Mouse (Mus musculus): ENCODE data around the gene Ap1s2.
A peak's percentile ranks its signal among the peaks of the same experiment; 100 is the strongest.

The Ap1s2 gene

GRCm38 (mm10) chrX:163908337-163909250 lies at the start of gene Ap1s2:
Gene Ap1s2 (plus strand): TSS chrX:163909017.
- peak; percentile 86 for DNase-seq (ENCODE audit: extremely low spot score, low spot score)

- no peak for DNase-seq (ENCODE audit: extremely low spot score, low spot score)
Measured at GRCm38 (mm10) chrX:163867711-163868379, 41.0 kb upstream of the Ap1s2 start.

- no peak for DNase-seq (ENCODE audit: extremely low spot score, low spot score)
Measured at GRCm38 (mm10) chrX:163868659-163869278, 40.0 kb upstream of the Ap1s2 start.

- no peak for DNase-seq (ENCODE audit: extremely low spot score, low spot score)
Measured at GRCm38 (mm10) chrX:163875932-163876331, 32.9 kb upstream of the Ap1s2 start.

- no peak for DNase-seq (ENCODE audit: extremely low spot score, low spot score)
Measured at GRCm38 (mm10) chrX:163876636-163877035, 32.2 kb upstream of the Ap1s2 start.

GRCm38 (mm10) chrX:163879039-163879438 lies 29.8 kb upstream of the Ap1s2 start:
- DNase-seq (ENCODE audit: extremely low spot score, low spot score), result no peak

GRCm38 (mm10) chrX:163879461-163879860 lies 29.4 kb upstream of the Ap1s2 start:
- no peak for DNase-seq (ENCODE audit: extremely low spot score, low spot score)

DNA sequence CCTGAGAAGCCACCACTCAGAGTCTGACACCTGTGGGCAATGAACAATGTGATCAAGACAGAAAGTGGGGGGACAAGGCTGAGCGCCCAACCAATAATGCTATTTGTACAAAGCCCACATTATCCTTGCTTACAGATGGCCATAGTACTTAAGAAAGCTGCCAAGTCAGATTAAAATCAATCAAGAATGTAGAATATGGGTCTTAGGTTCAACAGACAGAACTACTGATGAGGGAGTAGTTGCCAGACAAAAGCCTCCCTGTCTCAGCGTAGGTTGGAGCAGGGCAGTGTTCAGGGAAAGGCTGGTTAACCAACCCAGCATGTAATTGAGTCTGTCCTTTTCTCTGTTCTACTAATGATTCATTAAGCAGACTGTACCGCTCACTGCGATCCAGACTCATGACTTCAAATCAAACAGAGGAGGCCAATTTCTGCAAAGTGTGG lies 23.3 kb upstream of the Ap1s2 start:
- DNase-seq (ENCODE audit: extremely low spot score, low spot score), result no peak

- no peak for DNase-seq (ENCODE audit: extremely low spot score, low spot score)
Measured at GRCm38 (mm10) chrX:163897354-163897753, 11.5 kb upstream of the Ap1s2 start.

DNA sequence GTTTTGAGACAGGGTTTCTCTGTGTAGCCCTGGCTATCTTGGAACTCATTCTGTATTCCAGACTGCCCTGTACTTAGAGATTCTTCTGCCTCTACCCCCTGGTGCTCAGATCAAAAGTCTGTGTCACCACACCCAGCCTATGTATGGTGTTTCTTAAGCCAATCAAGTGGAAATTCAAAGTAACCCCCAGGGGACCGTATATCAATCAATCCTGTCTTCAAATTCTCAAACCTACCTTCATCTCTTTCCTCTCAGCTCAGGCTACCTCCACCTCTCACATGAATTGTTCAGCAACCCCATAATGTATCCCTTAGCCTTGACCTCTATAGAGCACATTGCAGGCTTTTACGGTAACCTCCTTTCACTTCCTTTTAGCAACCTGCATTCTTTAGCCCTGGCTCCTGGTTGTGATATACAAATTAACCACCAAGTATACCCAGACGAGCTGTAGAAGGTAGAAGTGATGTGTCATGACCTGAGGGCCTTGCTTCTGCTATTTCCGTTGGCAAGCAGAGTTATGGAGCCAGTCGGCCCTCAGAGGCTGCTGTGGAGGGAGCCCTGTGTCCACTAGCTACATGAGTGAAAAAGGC lies 9.3 kb upstream of the Ap1s2 start:
- DNase-seq (ENCODE audit: extremely low spot score, low spot score), result no peak

GRCm38 (mm10) chrX:163906861-163907260 lies 2.0 kb upstream of the Ap1s2 start:
- no peak for DNase-seq (ENCODE audit: extremely low spot score, low spot score)

DNA sequence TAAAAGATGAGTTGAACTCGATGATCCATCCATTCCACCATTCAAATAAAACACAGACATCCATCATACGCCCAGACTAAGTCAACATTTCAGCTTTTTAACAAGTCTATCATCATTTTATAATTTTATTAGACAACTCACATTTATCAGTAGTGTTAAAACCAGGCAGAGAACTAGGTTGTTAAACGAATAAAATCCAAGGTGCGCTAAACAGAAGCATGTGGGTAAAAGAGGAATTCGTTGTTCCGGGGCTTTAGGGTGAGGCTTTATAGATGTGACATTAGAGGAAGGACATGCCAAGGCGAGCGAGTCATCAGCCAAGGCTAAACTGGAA lies 847 bp upstream of the Ap1s2 start:
- no peak for DNase-seq (ENCODE audit: extremely low spot score, low spot score)

DNA sequence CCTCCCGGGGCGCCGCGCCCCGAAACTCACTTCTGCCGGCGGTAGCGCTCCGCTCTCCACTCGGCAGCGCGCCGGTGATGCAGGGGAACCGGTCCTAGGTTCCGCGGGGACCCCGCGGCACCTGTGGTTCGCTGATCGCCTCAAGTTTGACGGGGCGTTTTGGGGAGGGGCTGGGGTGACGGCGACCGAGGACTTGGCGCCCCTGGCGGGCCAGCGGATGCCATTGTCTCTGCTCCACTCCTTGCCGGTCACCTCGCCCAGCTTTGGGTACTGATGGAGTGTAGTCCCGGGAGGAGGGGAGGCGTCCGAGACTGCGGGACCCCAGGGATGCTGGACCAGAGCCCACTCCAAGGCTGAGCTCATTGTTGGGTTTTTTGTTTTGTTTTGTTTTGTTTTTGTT lies 564 bp downstream of the Ap1s2 start:
- peak; percentile 42 for DNase-seq (ENCODE audit: extremely low spot score, low spot score)

GRCm38 (mm10) chrX:163912791-163913190 lies 4.0 kb downstream of the Ap1s2 start:
- no peak for DNase-seq (ENCODE audit: extremely low spot score, low spot score)

DNA sequence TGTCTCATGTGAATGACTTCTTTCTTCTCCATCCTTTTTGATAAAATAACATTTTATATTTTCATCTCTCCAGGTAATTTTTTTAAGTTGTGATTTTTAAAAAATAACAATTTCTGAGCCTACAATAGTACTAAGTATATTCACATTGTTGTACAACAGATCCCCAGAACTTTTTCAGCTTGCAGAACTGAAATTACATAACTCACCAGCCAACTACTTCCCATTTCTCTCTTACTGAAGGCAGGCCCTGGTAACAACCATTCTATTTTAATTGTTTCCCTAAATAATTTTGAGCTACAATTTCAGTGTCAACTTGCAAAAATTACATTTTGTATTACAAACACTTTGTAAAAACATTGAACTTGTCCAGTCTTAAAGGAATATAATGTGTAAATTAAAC lies 20.7 kb downstream of the Ap1s2 start:
- no peak for DNase-seq (ENCODE audit: extremely low spot score, low spot score)

- no peak for DNase-seq (ENCODE audit: extremely low spot score, low spot score)
Measured at GRCm38 (mm10) chrX:163934731-163935130, 25.9 kb downstream of the Ap1s2 start.

GRCm38 (mm10) chrX:163938587-163938986 lies 29.8 kb downstream of the Ap1s2 start:
- no peak for DNase-seq (ENCODE audit: extremely low spot score, low spot score)

DNA sequence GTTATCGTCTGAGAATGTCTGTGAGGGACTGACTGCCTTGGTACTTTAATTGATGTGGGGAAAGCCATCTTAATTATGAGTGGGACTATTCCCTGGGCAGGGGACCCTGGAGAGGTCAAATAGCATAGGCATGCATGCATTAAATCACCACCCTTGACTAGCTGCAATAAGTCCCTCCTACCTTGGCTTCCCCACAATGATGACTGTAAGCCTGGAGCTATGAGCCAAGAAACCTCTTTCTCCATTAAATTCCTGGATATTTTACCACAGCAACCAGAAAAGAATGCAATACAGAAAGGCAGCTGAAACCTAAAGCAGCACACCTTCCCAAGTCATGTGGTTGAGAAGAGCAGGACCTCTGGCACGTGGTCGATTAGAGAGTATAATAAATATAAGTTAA lies 35.6 kb downstream of the Ap1s2 start:
- DNase-seq (ENCODE audit: extremely low spot score, low spot score), result no peak

- no peak for DNase-seq (ENCODE audit: extremely low spot score, low spot score)
Measured at GRCm38 (mm10) chrX:163951618-163952017, 42.8 kb downstream of the Ap1s2 start.

DNA sequence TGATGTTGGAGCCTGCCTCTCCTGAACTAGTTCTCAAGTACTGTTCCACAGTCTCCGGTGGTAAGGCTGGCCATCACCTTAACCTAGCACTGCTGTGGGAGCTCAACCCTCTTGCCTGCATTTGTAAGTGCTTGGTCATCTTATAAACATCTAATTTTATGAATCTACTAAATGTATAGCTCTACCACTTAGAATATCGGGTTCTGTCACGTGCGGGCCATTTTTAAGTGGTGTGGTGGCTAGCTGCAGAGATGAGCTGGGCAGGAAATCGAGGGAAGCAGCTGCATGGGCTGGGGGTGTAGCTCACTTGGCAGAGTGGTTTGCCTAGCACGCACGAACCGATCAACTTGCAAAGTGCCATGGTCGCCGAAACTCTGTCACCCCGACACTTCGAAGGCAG lies 48.6 kb downstream of the Ap1s2 start:
- DNase-seq (ENCODE audit: extremely low spot score, low spot score), result no peak

DNA sequence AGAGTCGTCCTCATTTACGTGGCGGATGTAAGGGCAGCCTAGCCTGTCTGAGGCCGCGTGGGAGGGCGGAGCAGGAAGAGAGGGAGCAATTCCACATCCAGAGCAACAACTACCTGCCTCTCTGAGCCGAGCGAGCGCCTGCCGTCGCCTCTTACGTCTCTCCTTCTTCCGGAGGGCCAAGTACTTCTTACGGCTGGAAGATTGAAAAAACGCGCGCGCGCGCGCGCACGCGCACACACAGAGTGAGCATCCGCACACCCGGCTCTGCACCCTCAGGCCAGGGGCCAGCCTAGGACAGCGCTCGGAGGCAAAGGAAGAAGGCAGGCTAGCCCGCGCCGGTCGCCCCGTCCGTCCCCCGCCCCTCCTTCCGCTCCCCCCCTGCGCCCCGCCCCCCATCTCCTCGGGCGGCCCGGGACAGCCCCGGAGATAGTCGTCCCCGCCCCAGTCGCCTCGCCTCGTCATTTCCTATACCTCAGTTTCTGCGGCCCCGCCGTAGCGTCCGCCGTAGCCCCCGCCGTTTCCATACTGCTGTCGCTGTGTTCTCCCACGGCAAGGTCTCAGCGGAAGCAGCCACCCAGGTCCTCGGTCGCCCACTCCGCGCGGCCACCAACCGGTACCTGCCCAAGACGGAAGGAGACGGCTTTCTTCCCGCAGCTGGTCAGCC lies 49.1 kb downstream of the Ap1s2 start:
- DNase-seq (ENCODE audit: extremely low spot score, low spot score), result peak; percentile 68
